Mouse (Mus musculus) adrenal gland, adult 8-10 months (tissue): ENCODE results near the gene Sema4a. TPM values are rescaled to one million over a fixed set of nuclear protein-coding genes. Genes with fewer than 3 reads are reported as not detected.
"Not testable (repeated sequence)": the region's sequence is repeated elsewhere in the genome, so short reads cannot be mapped to it uniquely, and the experiment has no call there.

ENCODE experiments used
- DNase-seq: peaks from one replicate; pipeline ENCODE4 v3.0.0; 2022
- total RNA-seq, 4 experiments: library from RNA; stranded (reverse); gene quantifications; 2 replicates each; pipeline ENCODE4 v1.2.4; 2022

The Sema4a gene
- total RNA-seq, 4 experiments from 2014 or later: 12.2 to 14.0 (median 12.5) TPM

- no peak for DNase-seq
These were observed 5.3 kb downstream of the Sema4a start for GRCm38 (mm10) chr3:88455588-88456264.

DNA sequence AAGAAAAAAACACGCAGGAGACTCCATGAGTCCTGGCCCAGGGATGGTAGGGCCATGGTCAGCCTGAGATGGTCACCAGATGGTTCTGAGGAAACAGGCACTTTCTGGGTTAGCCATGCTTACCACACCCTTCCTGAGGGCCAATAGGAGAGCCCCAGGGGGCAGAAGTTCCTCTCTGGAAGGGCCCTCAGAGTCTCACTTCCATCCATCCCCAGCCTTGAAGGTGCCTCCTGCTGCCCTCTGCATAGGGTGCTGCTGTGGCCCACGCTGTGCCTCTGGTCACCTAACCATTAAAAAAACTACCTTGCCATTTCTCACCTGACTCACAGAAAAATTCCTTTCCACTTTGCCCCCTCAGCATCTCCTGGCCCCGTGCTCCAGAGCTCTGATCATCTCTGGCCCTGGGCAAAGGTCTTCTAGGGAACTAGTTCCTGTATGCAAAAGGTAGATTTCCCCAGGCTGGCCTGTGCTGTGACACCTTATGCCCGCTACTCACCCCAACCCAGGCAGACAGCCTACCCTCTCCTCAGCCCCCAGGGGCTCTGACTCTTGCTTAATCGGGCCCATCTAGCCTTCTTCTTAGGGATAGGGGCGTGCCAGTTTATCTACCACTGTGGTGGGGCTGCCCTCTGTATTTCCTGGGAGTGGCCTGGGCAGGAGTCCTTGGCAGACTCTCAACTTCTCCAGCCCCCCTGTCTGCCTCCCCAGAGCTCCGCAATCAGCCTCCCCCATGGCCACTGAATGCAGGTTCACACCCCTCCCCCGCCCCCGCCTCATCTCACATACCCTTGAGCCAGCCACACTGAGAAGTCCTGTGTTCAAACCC is 6.0 kb downstream of the Sema4a start:
- no peak for DNase-seq

- no peak for DNase-seq
These were observed 7.0 kb downstream of the Sema4a start for GRCm38 (mm10) chr3:88453986-88454385.

DNA sequence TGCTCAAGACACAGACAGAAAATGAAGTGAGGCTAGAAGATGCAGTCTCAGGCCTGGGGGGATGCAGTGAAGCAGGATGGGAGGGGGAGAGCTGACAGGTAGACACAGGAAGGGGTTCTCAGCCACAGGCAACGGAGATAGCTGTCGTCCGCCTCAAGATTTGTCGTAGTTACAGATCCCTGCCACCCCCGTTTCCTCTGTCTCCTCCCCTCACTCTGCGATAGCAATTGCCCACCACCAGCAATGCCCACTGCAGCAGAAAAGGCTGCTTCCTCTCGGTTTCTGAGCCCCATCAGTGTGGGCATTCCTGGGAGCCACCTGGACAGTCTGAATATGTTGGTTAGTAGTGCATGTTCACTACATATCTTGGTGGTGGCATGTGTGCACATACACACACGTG is 7.6 kb downstream of the Sema4a start:
- no peak for DNase-seq

DNA sequence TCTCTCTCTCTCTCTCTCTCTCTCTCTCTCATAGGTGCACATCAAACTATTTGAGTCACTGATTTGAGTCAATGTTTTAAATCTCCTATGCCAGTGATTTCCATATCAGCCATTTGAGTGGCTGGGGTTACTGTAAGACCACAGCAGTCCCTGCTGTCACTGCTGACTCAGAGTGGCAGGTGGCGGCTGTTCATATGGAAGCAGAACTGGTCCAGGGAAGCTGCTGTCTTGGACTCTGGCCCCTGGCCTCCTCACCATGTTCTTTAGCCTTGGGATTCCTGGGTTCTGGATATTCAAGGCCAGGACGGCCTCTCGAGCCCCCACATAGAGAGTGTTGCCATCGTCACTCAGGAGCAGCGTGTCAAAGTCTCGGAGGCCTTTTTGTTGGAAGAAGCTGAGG is 8.3 kb downstream of the Sema4a start:
- no peak for DNase-seq

- no peak for DNase-seq
These were observed 8.7 kb downstream of the Sema4a start for GRCm38 (mm10) chr3:88452246-88452645.

DNA sequence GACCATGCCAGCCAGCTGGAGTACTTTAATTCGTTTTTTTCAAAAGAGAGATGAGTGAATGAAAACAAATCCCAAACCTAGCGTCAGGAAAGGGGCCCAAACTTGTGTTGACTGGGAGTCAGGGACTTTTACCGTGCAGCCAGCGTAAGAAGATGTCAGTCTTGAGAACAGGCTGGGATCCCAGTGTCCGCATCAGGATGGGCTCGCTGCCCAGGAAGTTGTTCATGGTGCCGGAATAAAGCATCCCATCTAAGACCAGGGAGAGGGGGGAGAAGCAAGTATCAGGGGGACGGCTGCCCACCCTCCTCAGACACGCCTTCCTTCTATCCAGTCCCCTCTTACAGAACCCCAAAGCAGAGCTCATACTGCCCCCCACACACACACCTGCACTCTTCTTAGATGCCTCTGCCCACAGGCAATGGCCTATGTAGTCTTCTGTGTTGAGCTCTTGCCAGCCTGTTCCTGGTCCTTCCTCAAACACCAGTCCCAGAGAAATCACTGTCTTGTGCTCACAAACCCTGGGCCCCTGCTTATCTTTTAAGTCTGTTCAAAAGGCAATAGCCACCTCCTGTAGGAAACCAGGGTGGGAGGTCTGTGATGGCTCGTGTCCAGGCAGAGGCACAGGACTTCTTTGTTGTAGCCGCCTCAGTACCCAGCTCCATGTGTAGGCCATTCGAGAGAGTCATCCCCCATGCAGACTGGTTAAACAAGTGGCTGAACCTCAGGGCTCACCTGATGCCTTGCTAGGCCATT is 10.4 kb downstream of the Sema4a start:
- DNase-seq: no peak

GRCm38 (mm10) chr3:88449395-88450023 is 11.5 kb downstream of the Sema4a start:
- no peak for DNase-seq

DNA sequence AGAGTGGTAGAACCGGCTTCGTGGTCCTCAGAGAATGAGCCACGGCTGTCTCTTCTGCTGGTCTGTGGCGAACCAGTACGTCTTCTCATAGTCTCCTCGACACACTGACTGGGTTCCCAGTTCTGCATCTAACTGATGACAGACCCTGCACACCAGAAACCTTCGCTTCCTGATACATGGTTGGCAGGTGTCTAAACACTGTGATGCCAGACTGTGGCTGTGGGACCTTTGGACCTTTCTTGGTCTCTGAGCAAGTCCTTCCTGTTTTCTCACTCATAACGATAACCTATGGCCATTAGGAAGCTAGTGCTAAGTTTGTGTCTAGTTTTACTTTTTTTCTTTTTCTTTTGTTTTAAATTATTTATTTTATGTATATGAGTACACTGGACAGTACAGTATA is 12.5 kb downstream of the Sema4a start:
- no peak for DNase-seq

DNA sequence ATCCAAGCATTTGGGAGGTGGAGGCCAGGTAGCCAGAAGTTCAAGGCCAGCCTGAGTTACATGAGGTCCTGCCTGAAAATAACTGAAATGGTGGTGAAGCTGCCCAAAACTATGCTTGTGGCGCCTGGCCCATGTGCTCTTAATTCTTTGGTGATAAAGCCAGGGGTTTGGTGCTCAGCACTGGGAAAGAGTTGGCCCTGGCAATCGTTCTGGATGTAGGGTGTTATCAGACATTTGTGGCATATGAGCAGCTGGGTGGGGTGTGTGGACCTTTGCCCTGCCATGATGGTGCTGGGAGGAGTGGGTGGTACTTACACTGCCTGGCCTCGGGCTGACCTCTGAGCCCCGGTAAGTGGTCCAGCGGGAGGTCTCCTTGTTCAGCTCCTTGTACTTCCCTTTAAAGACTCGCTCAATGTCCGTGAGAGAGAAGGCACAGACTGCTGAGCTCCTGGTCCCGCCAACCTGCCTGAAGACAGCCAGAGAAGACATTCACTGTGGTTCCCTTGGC is 13.3 kb downstream of the Sema4a start:
- DNase-seq: no peak

- no peak for DNase-seq
These were observed 14.4 kb downstream of the Sema4a start for GRCm38 (mm10) chr3:88446471-88447123.

DNA sequence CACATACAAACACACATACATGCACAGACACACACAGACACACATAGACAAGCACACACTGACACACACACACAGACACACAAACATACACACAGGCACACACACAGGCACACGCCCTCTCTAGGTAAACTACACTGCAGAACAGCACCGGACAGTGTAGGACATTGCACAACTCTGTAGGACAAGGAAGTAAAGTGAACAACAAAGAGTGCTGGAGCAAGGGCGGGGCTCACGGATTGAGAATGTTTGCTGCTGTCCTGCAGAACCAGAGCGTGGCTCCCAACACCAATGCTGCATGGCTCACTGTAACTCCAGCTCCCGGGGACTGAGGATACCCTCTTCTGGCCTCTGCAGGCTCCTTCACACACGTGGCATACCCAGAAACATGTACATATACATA is 18.1 kb downstream of the Sema4a start:
- DNase-seq: no peak

DNA sequence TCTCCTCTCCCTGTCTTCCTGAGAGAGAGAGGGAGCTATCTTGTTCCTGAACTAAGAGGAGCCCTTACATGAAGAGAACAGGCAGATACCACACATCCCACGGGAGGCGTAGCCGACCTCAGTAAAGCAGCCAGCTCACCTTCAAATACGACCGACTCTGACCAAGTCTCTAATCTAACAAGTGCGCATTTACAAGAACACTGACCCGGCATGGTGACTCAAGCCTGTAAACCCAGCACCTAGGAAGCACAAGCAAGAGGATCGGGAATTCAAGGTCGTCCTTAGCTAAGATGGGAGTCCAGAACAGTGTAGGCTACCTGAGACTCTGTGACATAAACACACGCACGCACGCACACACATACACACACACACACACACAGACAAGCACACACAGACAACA is 18.5 kb downstream of the Sema4a start:
- no peak for DNase-seq

- peak; percentile 75 for DNase-seq
These were observed 20.2 kb downstream of the Sema4a start for GRCm38 (mm10) chr3:88440500-88441381.

- DNase-seq: no peak
These were observed 21.4 kb downstream of the Sema4a start for GRCm38 (mm10) chr3:88439582-88439981.

DNA sequence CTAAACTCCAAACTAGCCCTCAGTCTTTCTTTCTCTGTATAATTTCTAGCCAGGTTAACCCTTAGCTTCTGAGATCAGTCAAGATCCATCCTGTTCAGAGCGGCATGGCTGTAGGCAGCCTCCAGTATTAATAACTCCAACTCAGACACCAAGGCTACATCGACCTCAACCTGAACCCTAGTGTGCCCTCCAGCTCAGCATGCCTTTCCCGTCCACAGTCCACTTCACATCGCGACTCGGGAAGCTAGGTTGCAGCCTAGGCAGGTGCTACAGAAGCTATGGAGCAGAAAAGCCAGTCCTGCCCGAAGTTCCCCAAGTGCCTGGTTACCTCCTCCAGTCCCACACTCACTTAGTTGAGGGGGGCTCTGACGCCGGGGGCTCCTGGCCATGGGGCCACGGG is 23.5 kb downstream of the Sema4a start:
- no peak for DNase-seq

DNA sequence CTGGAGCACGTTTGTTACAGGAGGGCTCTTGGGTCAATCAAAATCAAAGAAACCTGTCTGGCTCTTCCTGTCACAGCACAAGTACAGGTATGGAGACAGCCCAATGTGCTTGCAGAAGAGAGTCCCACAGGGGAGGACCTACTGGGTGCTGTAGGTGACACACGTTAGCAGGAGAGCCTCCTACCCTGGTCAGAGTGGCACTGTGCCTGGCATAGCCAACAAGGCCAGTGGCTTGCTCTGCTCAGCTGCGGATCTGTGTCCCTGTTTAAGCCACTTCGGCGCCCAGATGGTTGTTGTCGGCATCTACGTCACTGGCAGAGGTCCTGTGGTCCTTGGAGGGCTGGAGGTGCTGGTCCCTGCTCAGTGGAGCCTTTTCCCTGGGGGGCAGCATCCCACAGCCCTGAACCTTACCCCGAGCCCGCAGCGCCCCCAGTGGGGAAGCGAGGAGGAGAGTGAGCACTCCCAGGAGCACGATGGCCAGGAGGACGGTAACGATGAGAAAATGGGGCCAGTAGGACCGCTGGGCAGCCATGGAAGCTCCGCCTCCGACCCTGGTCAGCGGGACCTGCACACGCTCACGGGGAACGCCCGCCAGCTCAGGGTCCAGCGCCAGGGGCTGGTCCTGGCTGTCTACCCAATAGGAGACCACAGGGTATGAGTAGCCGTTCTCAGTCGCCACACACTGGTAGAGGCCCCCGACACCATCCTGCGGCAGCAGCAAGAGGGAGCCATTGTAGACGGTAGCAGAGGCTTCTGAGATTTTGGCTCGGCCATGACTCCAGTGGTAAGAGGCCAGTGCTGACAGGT is 24.4 kb downstream of the Sema4a start:
- peak; percentile 60 for DNase-seq

- DNase-seq: no peak
These were observed 25.5 kb downstream of the Sema4a start for GRCm38 (mm10) chr3:88435515-88435914.

- not testable (repeated sequence) for DNase-seq
These were observed 32.3 kb downstream of the Sema4a start for GRCm38 (mm10) chr3:88428639-88429038.

DNA sequence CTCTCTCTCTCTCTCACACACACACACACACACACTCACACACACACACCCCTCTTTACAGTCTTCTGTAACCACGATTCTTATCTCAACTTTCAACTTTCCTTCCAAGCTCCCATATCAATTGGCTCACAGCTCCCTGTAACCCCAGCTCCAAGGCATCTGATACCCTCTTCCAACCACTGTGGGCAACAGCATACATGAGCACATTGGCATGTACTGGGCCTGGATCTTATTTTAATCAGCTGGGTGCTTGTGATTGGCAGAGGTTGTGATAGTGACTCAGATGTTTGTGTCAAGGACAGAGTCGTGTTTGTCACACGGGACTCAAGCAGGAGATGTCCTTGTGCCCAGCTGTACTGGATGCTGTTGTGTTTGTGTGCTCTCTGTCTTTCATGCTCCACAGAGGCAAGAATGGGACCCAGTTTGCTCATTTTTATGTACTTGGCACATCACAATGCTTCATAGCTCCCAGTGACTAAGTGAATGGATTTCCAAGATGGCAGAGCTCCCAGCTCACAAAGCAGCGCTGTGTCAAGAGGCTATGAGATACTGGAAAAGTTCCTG is 33.6 kb downstream of the Sema4a start:
- no peak for DNase-seq
